Mouse (Mus musculus) thymus, adult 2 months (tissue): Measurements from ENCODE around the gene Xirp1.

Source experiments
- CTCF ChIP-seq: fragments of 200-500 bp; IDR thresholded peaks from 2 replicates; pipeline ENCODE4 v1.5.1; 2012; ENCODE audit warnings: mild to moderate bottlenecking, control low read depth, low read length, moderate library complexity, borderline replicate concordance; ENCODE audit not compliant: control insufficient read depth, poor library complexity, insufficient read depth; ENCODE audit errors: extremely low read depth
- POLR2A ChIP-seq: fragments of 200-500 bp; IDR thresholded peaks from 2 replicates; pipeline ENCODE4 v1.6.1; 2012; ENCODE audit warnings: mild to moderate bottlenecking, low read length, control low read depth, moderate library complexity; ENCODE audit not compliant: control insufficient read depth, poor library complexity, insufficient read depth; ENCODE audit errors: extremely low read depth

DNA sequence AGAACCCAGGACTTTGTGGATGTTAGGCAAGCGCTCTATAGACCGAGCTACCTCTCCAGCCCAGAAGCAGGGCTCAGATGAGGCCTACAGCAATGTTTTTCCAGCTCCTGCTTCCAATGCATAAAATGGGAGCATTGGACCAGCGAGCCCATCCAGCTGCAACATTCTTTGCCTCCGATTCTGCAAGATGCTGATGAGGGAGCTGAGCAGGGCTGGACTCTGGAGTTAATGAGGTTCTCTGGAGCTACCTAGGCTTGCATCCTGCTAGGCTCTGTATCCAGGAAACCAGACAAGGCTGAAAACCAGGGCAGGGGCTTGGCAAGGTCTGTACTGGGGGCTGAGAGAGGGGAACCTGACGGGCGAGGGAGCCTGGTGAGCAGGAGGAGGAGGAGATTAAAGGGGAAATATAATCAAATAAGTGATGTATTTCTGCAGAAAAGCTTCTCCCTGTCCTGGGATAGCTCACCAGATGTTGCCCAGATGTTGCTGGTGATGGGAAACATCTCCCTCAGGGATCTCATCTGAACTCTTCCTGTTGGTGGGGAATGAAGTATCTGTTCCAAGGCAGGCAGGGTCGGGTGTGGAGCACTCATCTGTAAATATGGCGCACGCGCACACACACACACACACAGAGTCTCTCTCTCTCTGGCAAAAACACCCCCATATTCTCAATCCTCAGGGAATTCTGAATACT, 37.4 kb downstream of the Xirp1 start:
- no peak for TF ChIP-seq CTCF
- no peak for TF ChIP-seq POLR2A
